Mouse (Mus musculus) liver, embryonic 15.5 days (tissue): ENCODE results near the gene Col4a4. TPM values are rescaled to one million over a fixed set of nuclear protein-coding genes. Genes with fewer than 3 reads are reported as not detected.

Source experiments
- ATAC-seq: fragments of 200-750 bp; cut with Nextera tagmentation; 2 replicates; pipeline ENCODE4 v1.8.0; 2017; ENCODE audit warnings: moderate number of reproducible peaks, mild to moderate bottlenecking, moderate library complexity; ENCODE audit not compliant: insufficient read depth
- H3K27ac ChIP-seq: fragments of 300-500 bp; sonication (generic); replicated peaks from 2 replicates; pipeline ENCODE4 v1.5.1; 2015; ENCODE audit warnings: mild to moderate bottlenecking, inconsistent platforms
- H3K27me3 ChIP-seq: fragments of 300-500 bp; sonication (generic); 2 replicates; pipeline ENCODE4 v1.6.1; 2015; ENCODE audit warnings: mild to moderate bottlenecking, inconsistent platforms
- H3K36me3 ChIP-seq: fragments of 300-500 bp; sonication (generic); replicated peaks from 2 replicates; pipeline ENCODE4 v1.6.1; 2015; ENCODE audit warnings: moderate library complexity, mild to moderate bottlenecking, inconsistent platforms
- H3K4me1 ChIP-seq: fragments of 300-500 bp; sonication (generic); replicated peaks from 2 replicates; pipeline ENCODE4 v1.6.1; 2015; ENCODE audit warnings: inconsistent platforms
- H3K4me2 ChIP-seq: fragments of 300-500 bp; sonication (generic); 2 replicates; pipeline ENCODE4 v1.6.1; 2015; ENCODE audit warnings: moderate library complexity, mild to moderate bottlenecking, inconsistent platforms
- H3K4me3 ChIP-seq: fragments of 300-500 bp; sonication (generic); replicated peaks from 2 replicates; pipeline ENCODE4 v1.5.1; 2015; ENCODE audit warnings: mild to moderate bottlenecking, inconsistent platforms
- H3K9ac ChIP-seq: fragments of 300-500 bp; sonication (generic); 2 replicates; pipeline ENCODE4 v1.6.1; 2015; ENCODE audit warnings: moderate library complexity, mild to moderate bottlenecking, inconsistent platforms
- H3K9me3 ChIP-seq: fragments of 300-500 bp; sonication (generic); replicated peaks from 2 replicates; pipeline ENCODE4 v1.6.1; 2016; ENCODE audit warnings: inconsistent platforms
- whole genome bisulfite sequencing: fragments of 180-500 bp; shearing (Covaris S2); methylation state at CpG from one replicate; pipeline ENCODE4 v1.1.7; 2015; ENCODE audit warnings: mixed read lengths; ENCODE audit not compliant: insufficient replicate concordance; 5-methylcytosine and 5-hydroxymethylcytosine counted together
- polyA plus RNA-seq: library from polyadenylated mRNA; unstranded; fragments of >200 nt; fragmentation: Nextera tagmentation; extraction: Ambion mirVana; gene quantifications from 2 replicates; pipeline ENCODE4 v1.2.1, GENCODE M21; 2015

Gene Col4a4
- polyA plus RNA-seq, 1 experiment from 2014 or later = 0.14 TPM

GRCm38 (mm10) chr1:82577339-82577738 is 9.3 kb downstream of the Col4a4 start:
- Histone ChIP-seq H3K27me3 (no peaks in the 10 kb centered on the region), H3K9ac (no peak overlapping the region), H3K4me2 (no peak overlapping the region), H3K4me3 (no peak overlapping the region), H3K4me1 (no peaks in the 10 kb centered on the region), H3K27ac (no peak overlapping the region), H3K9me3 (no peaks in the 10 kb centered on the region), H3K36me3 (no peaks in the 10 kb centered on the region)
- ATAC-seq = no peak
- WGBS = 67% methylated on average over 10 of the region's 10 CpGs

GRCm38 (mm10) chr1:82576182-82576581 is 10.5 kb downstream of the Col4a4 start:
- no peak overlapping the region for H3K4me2 ChIP-seq
- H3K4me1 ChIP-seq = no peaks in the 10 kb centered on the region
- WGBS = 57% methylated on average over 2 of the region's 2 CpGs
- no peaks in the 10 kb centered on the region for H3K36me3 ChIP-seq
- no peak overlapping the region for H3K27ac ChIP-seq
- no peak for ATAC-seq
- H3K9ac ChIP-seq = no peak overlapping the region
- H3K27me3 ChIP-seq = no peaks in the 10 kb centered on the region
- no peaks in the 10 kb centered on the region for H3K9me3 ChIP-seq
- H3K4me3 ChIP-seq = no peak overlapping the region

DNA sequence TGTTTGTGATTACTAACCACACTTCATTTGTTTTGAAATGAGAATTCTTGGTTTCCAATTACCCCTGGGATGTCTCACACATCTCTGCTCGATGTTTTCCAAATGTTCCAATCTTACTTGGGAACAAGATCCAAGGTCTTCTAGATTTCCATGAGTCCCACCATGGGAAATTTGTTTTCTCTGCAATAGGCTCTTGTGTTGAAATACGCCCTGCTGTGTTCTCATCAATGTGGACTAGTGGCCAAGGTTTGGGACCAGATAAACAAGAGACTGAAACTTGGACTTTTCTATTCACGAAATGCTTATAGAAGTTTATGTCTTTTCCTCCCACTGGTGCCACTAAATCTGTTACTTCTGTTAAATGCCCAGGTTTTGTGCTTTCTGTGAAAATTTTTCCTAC is 11.0 kb downstream of the Col4a4 start:
- no peak for ATAC-seq
- WGBS = 61% methylated on average over 3 of the region's 3 CpGs
- no peaks in the 10 kb centered on the region for H3K9me3 ChIP-seq
- H3K4me2 ChIP-seq = no peak overlapping the region
- no peak overlapping the region for H3K9ac ChIP-seq
- no peak overlapping the region for H3K27ac ChIP-seq
- H3K4me3 ChIP-seq = no peak overlapping the region
- H3K27me3 ChIP-seq = no peaks in the 10 kb centered on the region
- no peaks in the 10 kb centered on the region for H3K36me3 ChIP-seq
- no peaks in the 10 kb centered on the region for H3K4me1 ChIP-seq

- Histone ChIP-seq H3K9me3 (no peaks in the 10 kb centered on the region), H3K27ac (no peak overlapping the region)
- no peak for ATAC-seq
Measured at GRCm38 (mm10) chr1:82571758-82572157, 14.9 kb downstream of the Col4a4 start.

DNA sequence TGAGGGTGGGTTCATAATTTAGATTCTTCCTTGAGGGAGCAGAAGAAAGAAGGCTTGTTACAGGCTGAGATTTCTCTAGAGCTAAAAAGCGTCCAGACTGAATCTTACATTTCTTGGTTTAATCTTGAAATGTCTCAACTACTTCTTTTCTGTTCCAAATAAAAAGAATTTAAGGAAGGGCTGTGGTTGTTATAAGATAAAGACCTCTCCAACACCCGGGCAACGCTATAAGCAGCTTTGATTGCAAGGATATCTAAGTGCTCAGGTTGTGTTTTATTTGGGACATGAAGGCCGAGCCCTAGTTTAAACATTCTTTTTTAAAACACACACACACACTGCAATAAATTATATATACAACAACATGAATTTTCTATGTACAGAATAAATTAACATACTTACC is 17.2 kb downstream of the Col4a4 start:
- ATAC-seq = no peak
- Histone ChIP-seq H3K27ac (no peak overlapping the region), H3K27me3 (no peaks in the 10 kb centered on the region), H3K9ac (no peak overlapping the region), H3K4me1 (no peaks in the 10 kb centered on the region), H3K36me3 (no peaks in the 10 kb centered on the region), H3K9me3 (no peaks in the 10 kb centered on the region), H3K4me2 (no peak overlapping the region), H3K4me3 (no peak overlapping the region)
- 53% methylated on average over 4 of the region's 4 CpGs for WGBS

More at GRCm38 (mm10) chr1:82571758-82572157, 14.9 kb downstream of the Col4a4 start:
- WGBS = 25% methylated on average over 1 of the region's 1 CpGs
- Histone ChIP-seq H3K36me3 (no peaks in the 10 kb centered on the region), H3K9ac (no peak overlapping the region), H3K27me3 (no peaks in the 10 kb centered on the region), H3K4me3 (no peak overlapping the region), H3K4me2 (no peak overlapping the region), H3K4me1 (no peaks in the 10 kb centered on the region)

DNA sequence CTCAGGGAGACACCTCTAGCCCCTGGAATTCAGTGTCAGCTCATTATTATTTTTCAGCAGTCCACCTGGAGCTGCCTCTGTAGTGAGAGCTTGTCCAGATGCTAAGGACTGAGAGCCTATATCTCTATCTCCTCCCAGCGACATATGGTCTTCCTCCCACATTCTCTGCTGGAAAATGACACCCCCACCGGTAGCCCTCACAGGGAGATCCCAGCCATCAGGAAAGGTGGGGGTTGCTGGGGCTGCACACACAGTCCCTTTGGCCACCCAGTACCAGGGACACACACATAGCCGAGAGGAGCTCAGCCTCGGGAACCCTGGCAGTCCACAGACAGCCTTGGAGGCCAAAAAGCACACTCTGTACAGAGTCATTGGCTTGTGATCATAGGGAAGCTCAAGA is 26.4 kb downstream of the Col4a4 start:
- 50% methylated on average over 4 of the region's 4 CpGs for WGBS
- no peak overlapping the region for H3K9ac ChIP-seq
- no peak overlapping the region for H3K4me3 ChIP-seq

GRCm38 (mm10) chr1:82554889-82555288 is 31.8 kb downstream of the Col4a4 start:
- no peak overlapping the region for H3K4me2 ChIP-seq
- no peaks in the 10 kb centered on the region for H3K4me1 ChIP-seq
- ATAC-seq = no peak
- H3K27ac ChIP-seq = no peak overlapping the region
- WGBS = 48% methylated on average over 5 of the region's 5 CpGs
- no peak overlapping the region for H3K4me3 ChIP-seq
- H3K27me3 ChIP-seq = 0 out of 2 replicates have a peak, but pooled peaks cover 4% of the 10 kb centered on the region
- no peaks in the 10 kb centered on the region for H3K9me3 ChIP-seq
- H3K9ac ChIP-seq = no peak overlapping the region
- H3K36me3 ChIP-seq = no peaks in the 10 kb centered on the region

More for the DNA sequence above, 26.4 kb downstream of the Col4a4 start:
- no peaks in the 10 kb centered on the region for H3K27me3 ChIP-seq
- no peak overlapping the region for H3K27ac ChIP-seq
- no peaks in the 10 kb centered on the region for H3K9me3 ChIP-seq
- ATAC-seq = no peak
- H3K36me3 ChIP-seq = no peaks in the 10 kb centered on the region
- H3K4me2 ChIP-seq = no peak overlapping the region
- no peaks in the 10 kb centered on the region for H3K4me1 ChIP-seq

- H3K4me2 ChIP-seq = no peak overlapping the region
- no peak overlapping the region for H3K27ac ChIP-seq
- 30% methylated on average over 6 of the region's 6 CpGs for WGBS
- H3K4me1 ChIP-seq = no peaks in the 10 kb centered on the region
- no peaks in the 10 kb centered on the region for H3K9me3 ChIP-seq
- no peak for ATAC-seq
- no peak overlapping the region for H3K9ac ChIP-seq
- no peaks in the 10 kb centered on the region for H3K36me3 ChIP-seq
- H3K4me3 ChIP-seq = no peak overlapping the region
- H3K27me3 ChIP-seq = 0 out of 2 replicates have a peak, but pooled peaks cover 4% of the 10 kb centered on the region
Measured at GRCm38 (mm10) chr1:82554443-82554850, 32.2 kb downstream of the Col4a4 start.

DNA sequence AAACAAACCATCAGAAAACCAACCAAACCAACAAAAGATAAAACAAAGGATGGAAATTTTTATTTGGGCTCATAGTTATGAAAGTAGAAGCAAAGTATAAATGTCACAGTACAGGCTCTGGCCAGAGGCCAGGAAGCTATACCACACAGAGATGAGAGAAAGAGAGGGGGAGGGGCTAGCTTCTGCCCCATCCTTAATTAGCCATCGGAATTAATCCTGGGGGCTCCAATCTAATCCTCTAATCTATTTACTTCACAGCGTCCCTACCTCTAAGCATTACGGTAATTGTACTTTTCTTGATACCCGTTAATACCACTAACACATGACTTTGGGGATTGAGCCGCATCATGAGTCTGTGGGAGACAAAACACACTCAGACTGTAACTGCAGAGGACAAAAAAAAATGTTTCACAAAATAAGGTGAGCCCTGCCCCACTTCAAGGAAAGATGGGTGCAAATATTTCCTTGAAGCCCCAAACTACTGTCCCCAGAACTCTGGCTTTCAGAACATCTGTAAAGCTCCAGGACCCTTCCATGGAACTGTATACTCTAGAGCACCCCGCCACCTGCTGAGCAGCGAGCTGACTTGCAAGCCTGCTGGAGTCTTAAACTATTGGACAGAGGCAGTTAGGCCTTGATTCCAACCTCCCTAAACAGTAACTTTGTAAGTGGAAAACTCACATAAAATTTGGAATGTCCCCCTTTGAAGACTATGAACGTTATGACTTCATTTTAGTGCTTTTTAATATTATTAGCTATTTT is 41.3 kb downstream of the Col4a4 start:
- no peaks in the 10 kb centered on the region for H3K4me1 ChIP-seq
- H3K9ac ChIP-seq = no peak overlapping the region
- H3K4me2 ChIP-seq = no peak overlapping the region
- no peak for ATAC-seq
- WGBS = 65% methylated on average over 8 of the region's 8 CpGs
- H3K27ac ChIP-seq = no peak overlapping the region
- H3K36me3 ChIP-seq = no peaks in the 10 kb centered on the region
- H3K27me3 ChIP-seq = no peaks in the 10 kb centered on the region
- H3K9me3 ChIP-seq = no peaks in the 10 kb centered on the region
- no peak overlapping the region for H3K4me3 ChIP-seq

DNA sequence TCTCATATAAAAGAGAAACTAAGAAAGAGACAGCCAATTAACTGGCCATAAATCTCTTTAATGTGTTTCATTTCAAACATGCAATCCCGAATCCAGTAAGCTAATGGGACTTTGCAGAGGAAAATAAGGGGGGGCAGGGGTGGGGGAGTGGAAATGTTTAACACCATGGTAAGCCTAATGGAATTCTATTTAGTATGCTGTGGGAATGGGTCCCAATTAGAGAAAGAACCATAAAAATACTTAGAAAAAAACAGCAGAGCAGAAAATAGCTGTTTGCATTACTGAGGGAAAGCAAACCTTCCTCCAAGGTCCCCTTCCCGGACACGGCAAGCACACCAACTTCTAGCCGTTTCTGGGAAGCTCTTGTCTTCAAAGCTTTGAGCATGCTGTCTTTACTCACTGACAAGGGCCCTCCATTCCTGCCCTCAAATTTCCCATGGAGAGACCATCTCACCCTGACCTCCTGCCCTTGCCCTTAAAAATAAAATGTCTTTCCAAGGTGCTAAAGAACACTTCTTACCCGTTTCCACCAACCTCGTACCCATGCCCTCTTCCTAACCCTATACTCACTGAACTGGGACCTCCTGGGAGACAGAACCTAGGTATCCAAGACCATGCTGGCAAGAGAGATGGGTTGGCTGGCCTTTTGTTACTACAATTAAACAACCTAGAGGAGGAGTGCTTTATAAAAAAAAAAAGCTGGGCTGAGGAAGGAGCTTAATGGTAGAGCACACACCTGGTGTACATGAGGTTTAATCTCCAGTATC is 42.0 kb downstream of the Col4a4 start:
- ATAC-seq = no peak
- 60% methylated on average over 6 of the region's 6 CpGs for WGBS
- H3K4me3 ChIP-seq = no peak overlapping the region
- no peak overlapping the region for H3K27ac ChIP-seq
- no peaks in the 10 kb centered on the region for H3K4me1 ChIP-seq
- no peak overlapping the region for H3K4me2 ChIP-seq
- H3K27me3 ChIP-seq = no peaks in the 10 kb centered on the region
- no peaks in the 10 kb centered on the region for H3K36me3 ChIP-seq
- H3K9me3 ChIP-seq = no peaks in the 10 kb centered on the region
- H3K9ac ChIP-seq = no peak overlapping the region

DNA sequence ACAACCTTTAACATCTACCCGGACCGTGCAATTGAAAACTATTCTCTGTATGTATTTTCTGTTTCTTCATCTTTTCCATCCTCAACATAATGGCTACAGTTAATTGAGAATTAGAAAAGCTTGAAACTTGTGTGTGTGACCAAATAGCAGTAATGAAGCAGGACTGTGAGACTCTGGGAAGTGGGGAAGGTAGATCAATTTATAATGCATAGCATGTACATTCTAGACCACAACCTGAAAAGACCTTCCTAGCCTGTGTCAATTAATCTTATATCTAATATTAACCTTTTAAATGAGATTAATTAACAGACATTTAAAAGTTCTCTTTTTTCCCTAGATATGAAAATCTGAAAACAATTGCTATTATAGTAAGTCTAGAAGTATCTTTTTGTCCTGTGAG is 42.7 kb downstream of the Col4a4 start:
- Histone ChIP-seq H3K9me3 (no peaks in the 10 kb centered on the region), H3K4me3 (no peak overlapping the region), H3K4me2 (no peak overlapping the region), H3K4me1 (no peaks in the 10 kb centered on the region), H3K36me3 (no peaks in the 10 kb centered on the region), H3K27me3 (no peaks in the 10 kb centered on the region), H3K9ac (no peak overlapping the region), H3K27ac (no peak overlapping the region)
- WGBS = 73% methylated on average over 2 of the region's 2 CpGs
- ATAC-seq = no peak
